In genomic region chr9:62476782-62477487, GRCm38 (mm10) we compare ENCODE assay signal across 7 mouse cellular contexts. TPM values are rescaled to one million over a fixed set of nuclear protein-coding genes. Genes with fewer than 3 reads are reported as not detected.
A peak's percentile ranks its signal among the peaks of the same experiment; 100 is the strongest.
DNase-seq lines count a peak whose midpoint lies in the region; ATAC-seq lines count a peak whose summit lies in the region.

No protein-coding gene starts in this region.

- intact Hi-C loops in left cerebral cortex, postnatal 36 days (cut with DNase I), result no loop called here

- no peaks in the 10 kb centered on the region for H3K36me3 ChIP-seq in embryonic facial prominence, embryonic 15.5 days
- no peaks in the 10 kb centered on the region for H3K36me3 ChIP-seq in heart, embryonic 10.5 days
- H3K36me3 ChIP-seq in midbrain, embryonic 15.5 days (replicated peaks), result no peaks in the 10 kb centered on the region

- H3K4me1 ChIP-seq in embryonic facial prominence, embryonic 15.5 days, result peaks cover 17% of the 10 kb centered on the region
- H3K4me1 ChIP-seq in heart, embryonic 10.5 days, result peaks cover 26% of the 10 kb centered on the region
- peaks cover 46% of the 10 kb centered on the region for H3K4me1 ChIP-seq in midbrain, embryonic 15.5 days

- H3K4me3 ChIP-seq in embryonic facial prominence, embryonic 15.5 days (replicated peaks), result no peak overlapping the region
- H3K4me3 ChIP-seq in heart, embryonic 10.5 days, result no peak overlapping the region
- no peak overlapping the region for H3K4me3 ChIP-seq in midbrain, embryonic 15.5 days

- peak; percentile 79 for ATAC-seq in embryonic facial prominence, embryonic 15.5 days (ENCODE audit: insufficient number of reproducible peaks, low FRiP score, low TSS enrichment, low read depth)
- peak; percentile 55; the same call in 1 of the 2 replicates for ATAC-seq in midbrain, embryonic 15.5 days (replicated peaks)

- no peaks in the 10 kb centered on the region for H3K27me3 ChIP-seq in embryonic facial prominence, embryonic 15.5 days
- no peaks in the 10 kb centered on the region for H3K27me3 ChIP-seq in heart, embryonic 10.5 days (ENCODE audit: insufficient read depth, poor library complexity, severe bottlenecking)
- H3K27me3 ChIP-seq in midbrain, embryonic 15.5 days (replicated peaks), result no peaks in the 10 kb centered on the region

- H3K9ac ChIP-seq in embryonic facial prominence, embryonic 15.5 days, result no peak overlapping the region
- H3K9ac ChIP-seq in midbrain, embryonic 15.5 days, result no peak overlapping the region

- no peak overlapping the region for H3K4me2 ChIP-seq in embryonic facial prominence, embryonic 15.5 days (replicated peaks)
- H3K4me2 ChIP-seq in midbrain, embryonic 15.5 days, result no peak overlapping the region

- DNase-seq in cerebellum, adult 18-20 months, result peak; percentile 96 to 97
- no peak for DNase-seq in heart, embryonic 10.5 days (ENCODE audit: low spot score)
- peak; percentile 46 for DNase-seq in kidney, adult 9 months
- DNase-seq in left cerebral cortex, postnatal 36 days (ENCODE audit: low spot score in 2 of 2), result peak; percentile 86 to 88
- peak; percentile 81 for DNase-seq in telencephalon, adult 2 months (ENCODE audit: low read depth, low spot score)

- 42% methylated on average over 11 of the region's 11 CpGs for WGBS in embryonic facial prominence, embryonic 15.5 days
- 57% methylated on average over 11 of the region's 11 CpGs for WGBS in heart, embryonic 10.5 days
- 44% methylated on average over 11 of the region's 11 CpGs for WGBS in midbrain, embryonic 15.5 days

- H3K9me3 ChIP-seq in embryonic facial prominence, embryonic 15.5 days (replicated peaks), result no peaks in the 10 kb centered on the region
- H3K9me3 ChIP-seq in heart, embryonic 10.5 days, result no peaks in the 10 kb centered on the region
- H3K9me3 ChIP-seq in midbrain, embryonic 15.5 days, result no peaks in the 10 kb centered on the region

- H3K27ac ChIP-seq in embryonic facial prominence, embryonic 15.5 days (replicated peaks), result peak overlapping the region; percentile 68
- 0 out of 2 replicates have a peak overlapping the region, but pooled peaks have one; percentile 36 for H3K27ac ChIP-seq in heart, embryonic 10.5 days
- H3K27ac ChIP-seq in midbrain, embryonic 15.5 days, result peak overlapping the region; percentile 46

RNA-seq across cellular contexts. Expression of gene Coro2b, which starts 59.9 kb away (rescaled TPM):
- polyA plus RNA-seq in embryonic facial prominence, embryonic 15.5 days (2015; fragmentation: Nextera tagmentation; extraction: Ambion mirVana), result 9.5 and 10.3 TPM in 2 replicates
- polyA plus RNA-seq in heart, embryonic 10.5 days (2016; fragmentation: Nextera tagmentation; extraction: Ambion mirVana), result 6.0 and 6.3 TPM in 2 replicates
- 100 to 1,000 TPM; 171 to 177 TPM for total RNA-seq in left cerebral cortex, postnatal 36 days (2021)
- polyA plus RNA-seq in midbrain, embryonic 15.5 days (2015; fragmentation: Nextera tagmentation; extraction: Ambion mirVana), result 34.7 and 35.1 TPM in 2 replicates
